Mouse (Mus musculus) kidney, embryonic 15.5 days (tissue): ENCODE measurements around the gene Bmt2. TPM values are rescaled to one million over a fixed set of nuclear protein-coding genes. Genes with fewer than 3 reads are reported as not detected.

ENCODE experiments used
- ATAC-seq: fragments of 200-750 bp; cut with Nextera tagmentation; replicated peaks from 2 replicates; pipeline ENCODE4 v1.8.0; 2017; ENCODE audit warnings: moderate TSS enrichment; ENCODE audit not compliant: low FRiP score
- H3K27ac ChIP-seq: fragments of 300-500 bp; sonication (generic); 2 replicates; pipeline ENCODE4 v1.5.1; 2015; ENCODE audit warnings: mild to moderate bottlenecking, inconsistent platforms
- H3K27me3 ChIP-seq: fragments of 300-500 bp; sonication (generic); 2 replicates; pipeline ENCODE4 v1.6.1; 2015; ENCODE audit warnings: inconsistent platforms
- H3K36me3 ChIP-seq: fragments of 300-500 bp; sonication (generic); 2 replicates; pipeline ENCODE4 v1.6.1; 2015; ENCODE audit warnings: inconsistent platforms
- H3K4me1 ChIP-seq: fragments of 300-500 bp; sonication (generic); 2 replicates; pipeline ENCODE4 v1.6.1; 2015; ENCODE audit warnings: inconsistent platforms
- H3K4me2 ChIP-seq: fragments of 300-500 bp; sonication (generic); 2 replicates; pipeline ENCODE4 v1.6.1; 2015; ENCODE audit warnings: moderate library complexity, mild to moderate bottlenecking, inconsistent platforms
- H3K4me3 ChIP-seq: fragments of 300-500 bp; sonication (generic); replicated peaks from 2 replicates; pipeline ENCODE4 v1.5.1; 2015; ENCODE audit warnings: mild to moderate bottlenecking, inconsistent platforms
- H3K9ac ChIP-seq: fragments of 300-500 bp; sonication (generic); 2 replicates; pipeline ENCODE4 v1.6.1; 2015; ENCODE audit warnings: mild to moderate bottlenecking, inconsistent platforms
- H3K9me3 ChIP-seq: fragments of 300-500 bp; sonication (generic); replicated peaks from 2 replicates; pipeline ENCODE4 v1.6.1; 2016; ENCODE audit warnings: inconsistent platforms
- WGBS: fragments of 180-500 bp; shearing (Covaris S2); methylation state at CpG from one replicate; pipeline ENCODE4 v1.1.7; 2015; ENCODE audit warnings: mixed read lengths; 5-methylcytosine and 5-hydroxymethylcytosine counted together
- polyA plus RNA-seq: library from polyadenylated mRNA; unstranded; fragments of >200 nt; fragmentation: Nextera tagmentation; extraction: Ambion mirVana; gene quantifications from 2 replicates; pipeline ENCODE4 v1.2.1, GENCODE M21; 2015

Gene Bmt2
- polyA plus RNA-seq, 1 experiment from 2014 or later = 17.8 TPM

GRCm38 (mm10) chr6:13586154-13586553 is 91.6 kb downstream of the Bmt2 start:
- no peak overlapping the region for H3K9ac ChIP-seq
- H3K4me3 ChIP-seq = no peak overlapping the region
- ATAC-seq = no peak
- no peaks in the 10 kb centered on the region for H3K9me3 ChIP-seq
- H3K36me3 ChIP-seq = peaks cover 41% of the 10 kb centered on the region
- H3K4me2 ChIP-seq = no peak overlapping the region
- H3K27me3 ChIP-seq = no peaks in the 10 kb centered on the region
- H3K27ac ChIP-seq = 0 out of 2 replicates have a peak overlapping the region, but pooled peaks have one; percentile 5
- 75% methylated on average over 8 of the region's 8 CpGs for WGBS
- H3K4me1 ChIP-seq = no peaks in the 10 kb centered on the region

- WGBS = 87% methylated on average over 6 of the region's 6 CpGs
- Histone ChIP-seq H3K4me1 (no peaks in the 10 kb centered on the region), H3K36me3 (peaks cover 44% of the 10 kb centered on the region), H3K27me3 (no peaks in the 10 kb centered on the region), H3K27ac (no peak overlapping the region), H3K4me3 (no peak overlapping the region), H3K9ac (no peak overlapping the region), H3K9me3 (no peaks in the 10 kb centered on the region), H3K4me2 (no peak overlapping the region)
- no peak for ATAC-seq
Measured at GRCm38 (mm10) chr6:13584788-13585187, 93.0 kb downstream of the Bmt2 start.

GRCm38 (mm10) chr6:13582075-13582474 is 95.7 kb downstream of the Bmt2 start:
- WGBS = 88% methylated on average over 1 of the region's 1 CpGs
- H3K4me1 ChIP-seq = no peaks in the 10 kb centered on the region
- no peak for ATAC-seq

More at GRCm38 (mm10) chr6:13582075-13582474, 95.7 kb downstream of the Bmt2 start:
- no peak overlapping the region for H3K27ac ChIP-seq
- H3K36me3 ChIP-seq = peaks cover 42% of the 10 kb centered on the region
- no peaks in the 10 kb centered on the region for H3K9me3 ChIP-seq
- H3K27me3 ChIP-seq = no peaks in the 10 kb centered on the region
- no peak overlapping the region for H3K4me3 ChIP-seq
- no peak overlapping the region for H3K9ac ChIP-seq
- no peak overlapping the region for H3K4me2 ChIP-seq

Other genes with a start within 250 kb of the Bmt2 start
- gene Tmem168, start 69.9 kb downstream of the Bmt2 start, polyA plus RNA-seq = 39.0 and 42.4 TPM in 2 replicates
- gene Gpr85, start 162.0 kb upstream of the Bmt2 start, polyA plus RNA-seq = 1.5 and 2.7 TPM in 2 replicates
- gene 2610001J05Rik, start 193.6 kb upstream of the Bmt2 start, polyA plus RNA-seq = 99.1 and 104 TPM in 2 replicates